Mouse (Mus musculus): ENCODE data around the gene Zfp229. TPM values are rescaled to one million over a fixed set of nuclear protein-coding genes. Genes with fewer than 3 reads are reported as not detected.
"Not testable (repeated sequence)": the region's sequence is repeated elsewhere in the genome, so short reads cannot be mapped to it uniquely, and the experiment has no call there.

Zfp229 gene
- total RNA-seq (2021) = 1 to 10 TPM; 8.1 to 8.6 TPM

- not testable (repeated sequence) for DNase-seq
Observed at GRCm38 (mm10) chr17:21730495-21730894, at the start of gene Zfp229. Gene Zfp229, plus strand, starts transcription at chr17:21730795.

- no peak for DNase-seq
Observed at GRCm38 (mm10) chr17:21691560-21691959, 39.0 kb upstream of the Zfp229 start, which contains the start of gene Gm10226. Gene Gm10226, plus strand, starts transcription at chr17:21691860.

GRCm38 (mm10) chr17:21693342-21693741 is 37.3 kb upstream of the Zfp229 start:
- DNase-seq = no peak

- no peak for DNase-seq
Observed at GRCm38 (mm10) chr17:21696073-21696472, 34.5 kb upstream of the Zfp229 start.

- no peak for DNase-seq
Observed at GRCm38 (mm10) chr17:21702281-21703240, 28.0 kb upstream of the Zfp229 start.

- DNase-seq = no peak
Observed at GRCm38 (mm10) chr17:21703414-21703813, 27.2 kb upstream of the Zfp229 start.

GRCm38 (mm10) chr17:21707343-21707996 is 23.1 kb upstream of the Zfp229 start, which contains the start of gene Zfp760:
Gene Zfp760, plus strand, starts transcription at chr17:21707741.
- peak; percentile 84 for DNase-seq

GRCm38 (mm10) chr17:21708401-21708800 is 22.2 kb upstream of the Zfp229 start:
- DNase-seq = no peak

- no peak for DNase-seq
Observed at GRCm38 (mm10) chr17:21733049-21733448, 2.5 kb downstream of the Zfp229 start.

GRCm38 (mm10) chr17:21733529-21734031 is 3.0 kb downstream of the Zfp229 start:
- peak; percentile 73 for DNase-seq

GRCm38 (mm10) chr17:21752791-21753190 is 22.2 kb downstream of the Zfp229 start:
- no peak for DNase-seq

- peak; percentile 14 for DNase-seq
Observed at GRCm38 (mm10) chr17:21753342-21754208, 23.0 kb downstream of the Zfp229 start.

- DNase-seq = no peak
Observed at GRCm38 (mm10) chr17:21770336-21770735, 39.7 kb downstream of the Zfp229 start.

GRCm38 (mm10) chr17:21792256-21792655 is 61.7 kb downstream of the Zfp229 start:
- DNase-seq = no peak

- DNase-seq = peak; percentile 28
Observed at GRCm38 (mm10) chr17:21801373-21801772, 70.8 kb downstream of the Zfp229 start.

Other genes starting within 250 kb of the Zfp229 start
- gene Zfp53, start 241.8 kb upstream of the Zfp229 start, total RNA-seq (2021) = 1 to 10 TPM; 2.6 to 3.0 TPM
- 1 to 10 TPM; 6.7 to 7.6 TPM for gene Zfp52, start 195.3 kb upstream of the Zfp229 start, total RNA-seq (2021)
- gene Zfp948, start 163.8 kb upstream of the Zfp229 start, total RNA-seq (2021) = 10 to 100 TPM; 11.0 to 12.7 TPM
- gene Zfp983, start 80.2 kb upstream of the Zfp229 start, total RNA-seq (2021) = 1 to 10 TPM; 3.5 to 3.9 TPM
- 1 to 10 TPM; 3.2 to 4.9 TPM for gene Gm10226, start 38.9 kb upstream of the Zfp229 start, total RNA-seq (2021)
- 1 to 10 TPM; 3.8 to 4.0 TPM for gene Zfp760, start 23.1 kb upstream of the Zfp229 start, total RNA-seq (2021)
- gene Zfp820, start 115.0 kb downstream of the Zfp229 start, total RNA-seq (2021) = 1 to 10 TPM; 3.5 to 4.1 TPM
- 1 to 10 TPM; 2.4 to 2.9 TPM for gene Zfp995, start 179.1 kb downstream of the Zfp229 start, total RNA-seq (2021)
- 1 to 10 TPM; 6.7 to 8.0 TPM for gene Zfp942, start 231.7 kb downstream of the Zfp229 start, total RNA-seq (2021)
- gene Zfp943, start 231.8 kb downstream of the Zfp229 start, total RNA-seq (2021) = 10 to 100 TPM; 15.1 to 15.7 TPM

All from heart, postnatal 4 days (tissue).